Mouse (Mus musculus) cerebral cortex, adult 2 months (tissue): Measurements from ENCODE around the gene Icosl.

Source experiments
- WGBS: fragments of 180-500 bp; shearing (Covaris S2); methylation state at CpG from one replicate; pipeline ENCODE4 v1.1.7; 2018; 5-methylcytosine and 5-hydroxymethylcytosine counted together

Gene Icosl

DNA sequence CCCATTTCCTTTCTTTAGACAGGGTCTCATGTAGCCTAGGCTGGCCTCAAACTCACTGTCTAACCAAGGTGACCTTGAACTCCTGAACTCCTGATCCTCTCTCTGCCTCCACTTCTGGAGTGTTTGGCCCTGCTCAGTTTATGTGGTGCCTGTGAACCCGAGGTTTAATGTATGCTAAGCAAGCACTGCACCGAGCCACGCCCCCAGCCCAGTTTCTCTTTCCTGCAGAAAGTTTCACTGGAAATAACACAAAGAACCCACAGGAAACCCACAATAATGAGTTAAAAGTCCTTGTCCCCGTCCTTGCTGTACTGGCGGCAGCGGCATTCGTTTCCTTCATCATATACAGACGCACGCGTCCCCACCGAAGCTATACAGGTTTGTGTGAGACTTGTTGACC, 5.9 kb downstream of the Icosl start:
- WGBS: 80% methylated on average over 11 of the region's 11 CpGs

DNA sequence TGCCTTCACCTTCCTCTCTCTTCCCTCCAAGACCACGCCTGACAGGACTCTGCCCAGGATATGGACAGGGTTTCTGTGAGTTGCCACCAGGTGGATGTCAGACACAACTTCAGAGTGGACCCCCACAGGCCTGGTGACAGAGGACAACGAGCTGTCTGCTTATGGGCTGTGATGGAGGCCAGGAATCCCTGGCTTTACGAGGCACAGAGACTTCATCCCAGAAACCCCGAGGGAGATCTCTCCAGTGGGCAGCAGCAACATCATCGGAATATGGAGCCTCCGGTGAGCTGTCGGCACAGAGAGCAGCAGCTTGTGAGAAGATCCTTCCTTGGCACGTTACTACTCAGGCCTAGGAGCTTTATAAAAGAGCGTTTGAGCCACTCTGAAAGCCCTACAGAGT, 8.8 kb downstream of the Icosl start:
- WGBS: 80% methylated on average over 9 of the region's 9 CpGs

GRCm38 (mm10) chr10:78078276-78078675, 9.2 kb downstream of the Icosl start:
- 77% methylated on average over 5 of the region's 5 CpGs for WGBS

DNA sequence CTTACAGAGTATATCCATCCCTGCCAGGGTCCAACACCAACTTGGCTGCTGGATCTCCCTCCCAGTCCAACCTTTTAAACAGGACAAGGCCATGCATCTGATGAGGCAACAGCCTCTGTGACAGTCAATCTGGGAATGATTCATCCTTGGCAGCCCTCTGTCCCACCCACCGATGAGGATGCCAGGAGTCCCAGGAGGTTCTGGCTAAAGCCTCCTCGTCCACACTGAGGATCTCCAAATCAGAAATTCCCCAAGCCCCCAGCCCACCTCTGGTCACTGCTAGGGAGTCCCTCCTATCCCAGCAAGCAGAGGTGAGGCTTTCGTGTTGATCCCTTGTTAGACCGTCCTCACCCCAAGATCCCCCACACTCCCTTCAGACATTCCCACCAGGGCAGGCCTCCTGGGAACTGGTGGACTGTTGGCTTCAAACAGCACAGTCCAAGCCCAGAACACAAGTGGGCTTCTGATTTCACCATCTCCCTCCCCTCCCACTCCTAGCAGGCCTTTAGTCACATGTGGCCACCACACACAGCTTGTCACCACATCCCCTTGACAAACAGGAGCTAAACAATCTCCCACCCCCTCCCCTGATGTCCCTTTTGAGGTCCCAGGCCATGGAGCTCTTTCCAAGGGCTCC, 11.0 kb downstream of the Icosl start:
- 79% methylated on average over 4 of the region's 4 CpGs for WGBS

GRCm38 (mm10) chr10:78084073-78084472, 15.0 kb downstream of the Icosl start:
- 76% methylated on average over 1 of the region's 1 CpGs for whole genome bisulfite sequencing

DNA sequence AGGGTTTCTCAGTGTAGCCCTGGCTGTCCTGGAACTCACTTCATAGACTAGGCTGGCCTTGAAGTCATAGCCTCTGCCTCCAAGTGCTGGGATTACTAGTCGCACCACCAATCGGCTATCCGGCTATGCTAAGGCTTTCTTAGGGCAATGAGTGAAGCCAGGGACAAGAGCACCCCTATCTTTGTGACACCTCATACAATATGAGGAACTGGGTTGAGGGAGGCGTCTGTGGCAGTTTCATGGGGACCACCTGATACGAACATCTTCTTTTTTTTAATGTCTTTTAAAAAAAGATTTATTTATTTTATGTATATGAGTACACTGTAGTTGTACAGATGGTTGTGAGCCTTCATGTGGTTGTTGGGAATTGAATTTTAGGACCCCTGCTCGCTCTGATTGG, 16.6 kb downstream of the Icosl start:
- 96% methylated on average over 6 of the region's 6 CpGs for WGBS

DNA sequence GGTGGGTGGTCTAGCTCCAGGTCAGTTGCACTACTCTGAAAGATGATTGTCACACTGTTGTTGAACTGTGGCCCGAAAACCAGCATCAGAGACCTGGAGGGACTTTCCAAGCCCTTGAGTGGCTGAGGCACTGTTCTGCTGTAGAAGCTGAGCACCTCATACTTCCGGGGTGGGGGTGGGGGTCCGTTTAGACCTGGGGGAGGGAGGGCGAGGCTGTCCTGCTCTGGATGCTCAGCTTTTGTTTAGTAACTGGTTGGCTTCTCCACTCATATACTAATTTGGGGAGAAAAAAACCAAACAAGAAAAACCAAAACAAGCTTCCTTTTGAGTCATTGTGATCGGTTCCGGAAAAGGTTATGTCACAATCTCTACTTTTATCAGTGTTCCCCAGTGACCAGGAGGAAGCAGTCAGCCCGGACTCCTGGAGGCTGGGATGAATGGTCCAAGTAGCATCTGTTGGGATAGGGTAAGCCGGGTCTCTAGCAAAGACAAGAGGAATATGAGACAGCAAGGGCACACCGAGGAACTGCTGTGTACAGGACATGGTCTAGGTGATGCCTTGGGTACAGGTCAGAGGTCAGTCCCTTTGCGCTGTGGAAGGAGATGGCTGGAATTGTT, 17.5 kb downstream of the Icosl start:
- WGBS: 76% methylated on average over 10 of the region's 10 CpGs

DNA sequence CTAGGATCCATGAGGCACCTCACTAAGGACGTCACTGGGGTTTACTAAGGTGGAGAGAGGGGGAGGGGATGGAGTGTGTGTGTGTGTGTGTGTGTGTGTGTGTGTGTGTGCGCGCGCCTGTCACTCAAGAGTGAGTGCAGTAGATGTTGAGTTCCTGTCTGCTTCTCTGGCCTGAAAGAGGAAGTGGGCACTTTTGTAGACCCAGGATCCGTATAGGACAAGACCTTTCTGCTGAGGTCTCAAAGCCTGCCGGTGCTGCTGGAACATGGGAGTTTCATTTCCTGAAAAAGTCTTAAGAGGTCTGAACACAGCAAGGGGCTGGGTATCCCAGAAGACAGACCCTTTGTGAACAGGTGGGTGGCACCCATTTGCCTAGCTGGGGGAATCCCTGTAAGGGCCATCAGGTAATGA, 18.0 kb downstream of the Icosl start:
- 88% methylated on average over 6 of the region's 6 CpGs for WGBS

- WGBS: 60% methylated on average over 6 of the region's 6 CpGs
Observed at GRCm38 (mm10) chr10:78090246-78090645, 21.1 kb downstream of the Icosl start.

DNA sequence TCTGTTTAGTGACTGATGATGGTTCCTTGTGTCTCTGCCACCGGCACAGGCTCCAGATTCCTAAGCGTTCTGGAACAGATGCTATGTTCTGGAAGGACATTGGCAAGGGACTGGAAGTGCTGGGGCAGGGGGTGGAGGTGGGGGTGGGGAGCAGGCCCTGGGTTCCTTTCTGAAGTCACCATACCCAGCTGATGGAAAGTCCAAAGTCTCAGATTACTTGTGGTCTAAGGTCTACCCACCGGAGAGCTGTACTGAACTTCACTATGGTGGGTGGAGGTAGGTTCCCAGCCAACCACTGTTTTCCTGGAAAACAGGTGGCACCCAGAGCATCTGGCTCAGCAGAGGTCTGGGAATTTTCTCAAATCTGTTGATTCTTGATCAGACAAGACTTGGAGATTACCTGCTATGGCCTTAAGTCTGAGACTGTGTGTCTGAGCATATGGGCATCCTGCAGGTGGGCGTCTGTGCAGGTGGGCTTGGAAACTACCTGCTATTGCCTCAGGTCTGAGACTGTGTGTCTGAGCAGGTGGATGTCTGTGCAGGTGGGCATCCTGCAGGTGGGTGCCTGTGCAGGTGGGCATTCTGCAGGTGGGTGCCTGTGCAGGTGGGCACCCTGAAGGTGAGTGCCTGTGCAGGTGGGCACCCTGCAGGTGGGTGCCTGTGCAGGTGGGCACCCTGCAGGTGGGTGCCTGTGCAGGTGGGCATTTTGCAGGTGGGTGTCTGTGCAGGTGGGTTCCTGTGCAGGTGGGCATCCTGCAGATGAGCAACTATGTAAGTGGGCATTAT, 21.8 kb downstream of the Icosl start:
- 54% methylated on average over 4 of the region's 4 CpGs for WGBS

DNA sequence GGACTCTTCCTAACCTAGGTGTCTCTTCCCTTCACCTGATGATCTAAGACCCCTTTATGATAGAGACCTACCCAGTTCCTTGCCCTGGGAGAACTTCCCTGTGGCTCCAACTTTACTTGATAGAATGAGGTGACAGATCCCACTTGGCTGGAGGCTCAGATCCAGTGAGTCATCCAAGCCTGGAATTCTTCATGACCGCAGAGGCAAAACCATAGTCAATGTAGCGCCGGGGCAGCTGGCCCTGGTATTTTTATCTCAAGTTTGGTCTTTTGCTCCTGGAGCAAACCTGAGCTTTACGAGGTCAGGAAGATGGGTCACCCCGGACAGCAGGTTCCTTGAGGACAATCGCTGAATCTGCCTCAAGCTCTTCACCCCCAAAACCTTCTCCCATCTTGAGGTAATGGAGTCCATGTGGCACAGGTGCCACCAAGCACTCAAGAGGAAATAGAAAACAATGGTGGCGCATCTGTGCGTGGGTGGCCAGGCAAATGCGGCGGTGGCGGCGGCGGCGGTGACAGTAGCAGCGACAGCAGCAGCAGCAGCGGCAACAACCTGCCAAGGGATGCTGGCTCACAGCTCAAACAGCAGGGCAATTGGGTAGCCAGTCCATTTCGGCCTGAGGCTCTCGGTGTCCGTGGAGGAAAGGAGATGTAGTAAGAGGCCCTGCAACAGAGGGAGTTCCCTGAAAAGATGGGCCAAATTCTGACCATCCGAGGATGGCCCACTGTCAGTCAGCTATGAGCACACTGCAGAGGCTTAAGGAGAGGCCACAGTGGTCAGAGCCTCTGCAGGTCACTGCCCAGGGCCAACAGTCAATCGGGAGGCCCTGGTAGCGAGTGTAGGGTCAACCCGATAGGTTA, 23.0 kb downstream of the Icosl start:
- WGBS: 85% methylated on average over 23 of the region's 23 CpGs

- WGBS: 95% methylated on average over 13 of the region's 13 CpGs
Observed at GRCm38 (mm10) chr10:78092725-78093029, 23.6 kb downstream of the Icosl start.

DNA sequence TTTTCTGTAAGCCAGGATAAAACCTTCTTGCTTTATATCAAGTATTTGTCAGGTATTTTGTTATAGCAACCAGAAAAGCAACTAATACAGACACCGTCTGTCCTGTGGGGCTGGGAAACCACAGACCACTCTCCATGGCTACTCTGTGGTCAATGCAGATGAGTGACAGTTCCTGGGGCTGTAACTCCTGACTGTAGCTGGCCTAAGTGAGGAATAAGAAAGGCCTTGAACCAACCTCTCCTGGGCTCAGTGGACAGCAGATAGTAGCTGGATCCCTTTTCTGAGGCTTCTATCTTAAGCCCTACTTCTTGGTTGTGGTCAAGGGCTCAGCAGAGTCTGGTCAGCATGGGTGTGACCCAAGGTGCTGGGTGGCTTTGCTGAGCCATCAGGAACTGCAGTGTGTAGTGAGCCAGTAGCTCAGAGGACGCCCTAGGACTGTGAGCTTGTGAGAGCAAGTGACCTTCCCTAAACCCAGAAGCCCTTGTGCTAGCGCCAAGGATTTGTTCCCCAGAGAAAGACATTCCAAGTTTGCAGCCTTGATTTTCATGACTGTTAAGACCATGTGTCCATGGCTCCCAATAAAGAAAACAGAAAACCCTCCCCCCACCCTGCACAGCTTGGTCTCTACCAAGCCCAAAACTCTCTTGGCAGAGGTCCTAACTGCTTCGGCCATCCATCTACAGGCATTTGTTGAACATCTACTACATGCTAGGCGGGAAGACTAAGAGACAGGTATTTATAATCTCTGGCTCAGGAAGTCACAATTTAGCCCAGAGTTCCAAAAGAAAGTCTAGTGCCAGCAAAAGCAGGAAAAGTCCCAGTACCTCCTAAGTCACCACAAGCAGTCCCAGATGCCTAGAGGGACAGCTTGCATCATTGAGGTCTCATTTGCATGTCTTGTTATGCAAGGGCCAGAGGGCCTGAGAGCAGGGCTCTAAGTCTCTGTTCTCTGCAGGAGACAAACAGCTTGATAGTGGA, 27.1 kb downstream of the Icosl start:
- 70% methylated on average over 5 of the region's 5 CpGs for WGBS

GRCm38 (mm10) chr10:78100989-78101780, 32.1 kb downstream of the Icosl start:
- 41% methylated on average over 16 of the region's 16 CpGs for WGBS

GRCm38 (mm10) chr10:78104555-78105490, 35.7 kb downstream of the Icosl start:
- WGBS: 42% methylated on average over 11 of the region's 11 CpGs

GRCm38 (mm10) chr10:78105548-78105947, 36.4 kb downstream of the Icosl start:
- WGBS: 17% methylated on average over 12 of the region's 12 CpGs

DNA sequence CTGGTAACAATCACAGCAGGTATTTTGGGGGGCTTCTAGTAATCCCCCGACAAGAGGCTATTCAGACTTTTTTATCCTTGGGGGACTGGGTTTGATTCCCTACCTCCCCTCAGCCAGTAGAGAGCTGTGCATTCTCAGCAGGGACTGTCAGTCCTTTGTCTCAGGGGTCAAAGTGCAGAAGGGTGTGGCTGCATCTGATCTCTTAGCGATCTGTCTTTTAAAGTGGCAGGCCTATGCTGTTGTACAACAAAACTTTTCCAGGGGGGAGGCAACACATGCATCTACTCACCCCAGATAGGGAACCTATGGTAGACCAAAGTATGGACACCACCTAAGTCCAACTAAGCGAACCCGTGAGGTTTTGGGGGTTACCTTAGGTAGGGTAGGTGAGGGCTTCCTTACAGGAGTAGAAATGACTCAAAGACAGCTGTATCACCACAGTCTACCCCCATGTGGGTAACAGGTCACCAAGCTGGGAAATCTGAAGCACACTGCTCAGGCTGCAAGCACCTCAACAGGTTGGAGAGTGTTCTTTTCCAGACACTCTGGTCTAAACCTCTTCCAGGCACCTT, 45.5 kb downstream of the Icosl start:
- 71% methylated on average over 4 of the region's 4 CpGs for WGBS

GRCm38 (mm10) chr10:78115153-78115552, 46.1 kb downstream of the Icosl start:
- WGBS: 37% methylated on average over 2 of the region's 2 CpGs

GRCm38 (mm10) chr10:78119422-78119821, 50.3 kb downstream of the Icosl start:
- WGBS: 96% methylated on average over 4 of the region's 4 CpGs
